Mouse (Mus musculus) liver, embryonic 13.5 days (tissue): Measurements from ENCODE around the gene Mycl. TPM values are rescaled to one million over a fixed set of nuclear protein-coding genes. Genes with fewer than 3 reads are reported as not detected.

Experiments
- ATAC-seq: fragments of 200-750 bp; cut with Nextera tagmentation; 2 replicates; pipeline ENCODE4 v1.8.0; 2017; ENCODE audit warnings: low read depth, mild to moderate bottlenecking, moderate number of reproducible peaks, moderate library complexity
- DNase-seq: peaks from one replicate; pipeline ENCODE4 v3.0.0; 2022
- H3K27ac ChIP-seq: fragments of 300-500 bp; sonication (generic); 2 replicates; pipeline ENCODE4 v1.5.1; 2015; ENCODE audit warnings: moderate library complexity, mild to moderate bottlenecking, inconsistent platforms
- H3K27me3 ChIP-seq: fragments of 300-500 bp; sonication (generic); 2 replicates; pipeline ENCODE4 v1.6.1; 2015; ENCODE audit warnings: mild to moderate bottlenecking, inconsistent platforms
- H3K36me3 ChIP-seq: fragments of 300-500 bp; sonication (generic); 2 replicates; pipeline ENCODE4 v1.6.1; 2015; ENCODE audit warnings: mild to moderate bottlenecking, inconsistent platforms
- H3K4me1 ChIP-seq: fragments of 300-500 bp; sonication (generic); replicated peaks from 2 replicates; pipeline ENCODE4 v1.6.1; 2015; ENCODE audit warnings: inconsistent platforms
- H3K4me2 ChIP-seq: fragments of 300-500 bp; sonication (generic); 2 replicates; pipeline ENCODE4 v1.6.1; 2015; ENCODE audit warnings: inconsistent platforms, mild to moderate bottlenecking, moderate library complexity
- H3K4me3 ChIP-seq: fragments of 300-500 bp; sonication (generic); replicated peaks from 2 replicates; pipeline ENCODE4 v1.5.1; 2015; ENCODE audit warnings: mild to moderate bottlenecking, inconsistent platforms
- H3K9ac ChIP-seq: fragments of 300-500 bp; sonication (generic); 2 replicates; pipeline ENCODE4 v1.6.1; 2015; ENCODE audit warnings: mild to moderate bottlenecking, inconsistent platforms
- H3K9me3 ChIP-seq: fragments of 300-500 bp; sonication (generic); replicated peaks from 2 replicates; pipeline ENCODE4 v1.6.1; 2016; ENCODE audit warnings: inconsistent platforms
- WGBS: fragments of 180-500 bp; shearing (Covaris S2); methylation state at CpG from one replicate; pipeline ENCODE4 v1.1.7; 2015; ENCODE audit not compliant: insufficient replicate concordance; 5-methylcytosine and 5-hydroxymethylcytosine counted together
- polyA plus RNA-seq: library from polyadenylated mRNA; unstranded; fragments of >200 nt; fragmentation: Nextera tagmentation; extraction: Ambion mirVana; gene quantifications from 2 replicates; pipeline ENCODE4 v1.2.1, GENCODE M21; 2015

Mycl gene
- polyA plus RNA-seq: 0.70 and 0.74 TPM in 2 replicates

GRCm38 (mm10) chr4:122995404-122996220 is at the start of gene Mycl:
TSS of gene Mycl (plus strand) at chr4:122995652.
- Histone ChIP-seq H3K4me2 (peak within 1 kb of the TSS; percentile 86), H3K9me3 (no peaks in the 10 kb centered on the region), H3K36me3 (no peaks in the 10 kb centered on the region), H3K4me1 (peaks cover 16% of the 10 kb centered on the region), H3K9ac (peak within 1 kb of the TSS; percentile 53), H3K27ac (no peak within 1 kb of the TSS), H3K27me3 (peaks cover 65% of the 10 kb centered on the region), H3K4me3 (peak within 1 kb of the TSS; percentile 63)
- DNase-seq: peak; percentile 44
- under 1% methylated on average over 61 of the region's 69 CpGs for WGBS
- peak; percentile 69 for ATAC-seq

DNA sequence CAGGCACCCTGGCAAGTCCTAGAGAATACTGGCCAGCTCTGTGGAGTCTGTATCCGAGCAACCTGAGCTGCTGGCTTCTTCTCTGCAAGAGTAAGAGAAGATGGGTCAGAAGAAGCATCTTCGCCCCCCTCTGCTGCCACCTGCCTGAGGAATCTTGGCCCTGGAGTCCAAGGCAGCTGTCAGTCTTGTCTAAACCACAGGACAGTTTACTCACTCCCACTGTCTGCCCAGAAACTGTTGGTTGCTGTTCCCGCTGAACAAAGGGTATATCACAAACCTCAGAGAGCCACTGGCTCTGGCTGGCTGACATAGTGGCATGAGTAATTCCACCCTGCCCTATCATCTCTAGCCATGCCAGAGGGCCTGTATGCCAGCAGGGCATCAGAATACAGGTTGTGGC is 48.2 kb upstream of the Mycl start:
- no peak for DNase-seq
- Histone ChIP-seq H3K4me2 (no peak overlapping the region), H3K9me3 (no peaks in the 10 kb centered on the region), H3K4me3 (no peak overlapping the region), H3K36me3 (no peaks in the 10 kb centered on the region), H3K4me1 (no peaks in the 10 kb centered on the region), H3K9ac (no peak overlapping the region), H3K27me3 (no peaks in the 10 kb centered on the region), H3K27ac (no peak overlapping the region)
- WGBS: 50% methylated on average over 3 of the region's 3 CpGs
- ATAC-seq: no peak

GRCm38 (mm10) chr4:122949096-122949495 is 46.4 kb upstream of the Mycl start:
- Histone ChIP-seq H3K4me3 (no peak overlapping the region), H3K4me1 (no peaks in the 10 kb centered on the region), H3K9me3 (no peaks in the 10 kb centered on the region), H3K4me2 (no peak overlapping the region), H3K9ac (no peak overlapping the region), H3K36me3 (no peaks in the 10 kb centered on the region), H3K27ac (no peak overlapping the region), H3K27me3 (no peaks in the 10 kb centered on the region)
- no peak for ATAC-seq
- 53% methylated on average over 8 of the region's 8 CpGs for WGBS
- DNase-seq: no peak

GRCm38 (mm10) chr4:122954680-122955411 is 40.6 kb upstream of the Mycl start:
- DNase-seq (no peak), ATAC-seq (no peak; the same call in 1 of the 2 replicates)
- 48% methylated on average over 5 of the region's 5 CpGs for WGBS
- H3K27me3 ChIP-seq: peaks cover 29% of the 10 kb centered on the region
- no peaks in the 10 kb centered on the region for H3K36me3 ChIP-seq
- peak overlapping the region; percentile 61 for H3K27ac ChIP-seq
- H3K4me2 ChIP-seq: peak overlapping the region; percentile 59
- H3K9ac ChIP-seq: 0 out of 2 replicates have a peak overlapping the region, but pooled peaks have one; percentile 7
- H3K4me3 ChIP-seq: no peak overlapping the region
- no peaks in the 10 kb centered on the region for H3K9me3 ChIP-seq
- H3K4me1 ChIP-seq: peaks cover 22% of the 10 kb centered on the region

- Histone ChIP-seq H3K4me3 (0 out of 2 replicates have a peak overlapping the region, but pooled peaks have one; percentile 16), H3K9me3 (no peaks in the 10 kb centered on the region), H3K4me1 (peaks cover 30% of the 10 kb centered on the region), H3K4me2 (peak overlapping the region; percentile 59), H3K27ac (peak overlapping the region; percentile 61), H3K9ac (peak overlapping the region; percentile 58), H3K27me3 (peaks cover 36% of the 10 kb centered on the region), H3K36me3 (no peaks in the 10 kb centered on the region)
- peak; percentile 73 for DNase-seq
- 13% methylated on average over 17 of the region's 17 CpGs for WGBS
- peak; percentile 99 for ATAC-seq
Measured at GRCm38 (mm10) chr4:122955412-122956136, 39.9 kb upstream of the Mycl start.

DNA sequence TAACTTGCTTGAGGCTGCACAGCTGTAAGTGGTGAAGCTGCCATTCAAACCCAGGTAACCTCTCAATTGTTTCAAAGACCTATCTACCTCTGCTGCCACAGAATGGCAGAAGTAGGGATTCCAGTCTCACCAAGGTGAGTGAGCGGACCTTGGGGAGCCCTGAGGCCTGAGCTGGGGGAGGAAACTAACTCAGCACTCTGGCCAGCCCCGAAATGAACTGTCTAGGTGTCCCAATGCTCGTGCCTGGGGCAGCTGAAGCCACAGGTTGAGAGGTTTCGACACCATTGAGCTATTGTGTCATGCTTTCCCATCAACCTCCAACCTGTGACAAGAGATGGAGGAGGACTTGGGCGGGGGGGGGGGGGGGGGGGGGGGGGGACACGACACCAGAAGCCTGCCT is 39.2 kb upstream of the Mycl start:
- no peaks in the 10 kb centered on the region for H3K9me3 ChIP-seq
- H3K4me3 ChIP-seq: no peak overlapping the region
- H3K4me2 ChIP-seq: no peak overlapping the region
- no peaks in the 10 kb centered on the region for H3K36me3 ChIP-seq
- no peak overlapping the region for H3K27ac ChIP-seq
- no peak for ATAC-seq
- H3K27me3 ChIP-seq: peaks cover 44% of the 10 kb centered on the region
- H3K9ac ChIP-seq: no peak overlapping the region
- WGBS: 62% methylated on average over 5 of the region's 6 CpGs
- H3K4me1 ChIP-seq: peaks cover 37% of the 10 kb centered on the region
- DNase-seq: no peak

- 75% methylated on average over 6 of the region's 6 CpGs for WGBS
- Histone ChIP-seq H3K27ac (no peak overlapping the region), H3K4me3 (no peak overlapping the region), H3K9me3 (no peaks in the 10 kb centered on the region), H3K27me3 (peaks cover 66% of the 10 kb centered on the region), H3K4me1 (peaks cover 39% of the 10 kb centered on the region), H3K9ac (no peak overlapping the region), H3K36me3 (no peaks in the 10 kb centered on the region), H3K4me2 (no peak overlapping the region)
- DNase-seq: no peak
- no peak for ATAC-seq
Measured at GRCm38 (mm10) chr4:122958491-122959031, 36.9 kb upstream of the Mycl start.

DNA sequence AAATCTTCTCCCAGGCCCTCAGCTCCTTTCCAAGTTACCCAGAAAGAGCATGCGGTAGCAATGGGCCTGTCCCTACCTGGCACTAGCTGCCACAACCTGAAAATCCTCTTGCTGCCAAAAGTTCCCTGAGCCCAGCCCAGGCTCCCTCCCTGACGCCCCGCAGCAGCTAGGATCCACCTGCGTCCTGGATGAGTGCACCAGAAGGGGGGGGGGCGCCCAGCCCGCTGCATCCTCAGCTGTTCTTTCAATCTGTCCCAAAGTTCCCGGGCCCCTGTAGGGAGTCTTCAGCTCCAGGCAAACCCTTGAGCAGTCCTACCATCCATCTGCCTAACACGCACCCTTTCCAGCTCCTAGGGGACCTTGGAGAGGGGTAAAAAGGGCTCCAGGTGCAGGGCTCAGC is 35.6 kb upstream of the Mycl start:
- H3K4me3 ChIP-seq: peak overlapping the region; percentile 52; the same call in 1 of the 2 replicates
- no peaks in the 10 kb centered on the region for H3K36me3 ChIP-seq
- 14% methylated on average over 8 of the region's 8 CpGs for WGBS
- H3K9me3 ChIP-seq: no peaks in the 10 kb centered on the region
- H3K9ac ChIP-seq: no peak overlapping the region
- DNase-seq: no peak
- H3K27me3 ChIP-seq: peaks cover 74% of the 10 kb centered on the region
- peaks cover 33% of the 10 kb centered on the region for H3K4me1 ChIP-seq
- H3K4me2 ChIP-seq: peak overlapping the region; percentile 75
- H3K27ac ChIP-seq: no peak overlapping the region
- ATAC-seq: no peak

DNA sequence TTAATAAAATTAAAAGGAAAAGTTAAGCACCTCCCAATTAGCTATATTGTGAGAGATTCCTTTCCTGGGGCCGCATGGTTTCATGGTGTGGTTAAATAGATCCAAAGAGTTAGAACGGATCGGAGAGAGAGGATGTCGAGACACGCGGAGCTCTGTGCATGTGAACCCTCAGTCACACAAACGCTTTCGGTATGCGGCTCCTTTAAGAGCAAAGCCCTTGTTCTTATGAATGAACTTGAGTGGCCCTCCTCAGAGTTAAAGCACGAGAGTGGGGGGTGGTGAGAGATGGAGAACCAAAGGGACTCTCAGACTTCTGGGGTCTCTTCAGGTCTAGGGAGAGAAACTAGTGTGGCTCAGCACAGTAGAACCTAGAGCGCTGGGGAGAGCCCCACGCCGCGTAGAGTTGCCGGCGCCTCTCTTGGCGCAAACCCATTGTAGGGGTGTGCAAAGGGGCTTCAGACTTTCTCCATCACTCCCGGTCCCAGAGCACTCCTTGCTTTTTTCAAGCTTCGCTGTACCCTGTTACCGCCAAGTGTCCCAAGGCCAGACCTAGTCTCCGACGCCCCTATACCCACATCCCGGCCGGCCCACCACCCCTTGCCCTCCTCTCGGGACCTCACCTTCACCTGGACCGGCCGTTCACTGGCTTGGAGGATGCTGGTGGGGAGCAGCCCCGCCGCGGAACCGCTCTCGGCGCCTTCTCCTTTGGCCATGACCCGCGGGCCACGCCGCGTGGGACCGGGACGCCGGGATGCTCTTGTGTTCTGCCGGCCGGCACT is 34.9 kb upstream of the Mycl start:
- Histone ChIP-seq H3K9ac (no peak overlapping the region; the same call in 1 of the 2 replicates), H3K4me1 (peaks cover 26% of the 10 kb centered on the region), H3K4me2 (peak overlapping the region; percentile 75), H3K27ac (no peak overlapping the region), H3K27me3 (peaks cover 74% of the 10 kb centered on the region), H3K4me3 (peak overlapping the region; percentile 52), H3K9me3 (no peaks in the 10 kb centered on the region), H3K36me3 (no peaks in the 10 kb centered on the region)
- WGBS: under 1% methylated on average over 43 of the region's 43 CpGs
- ATAC-seq (peak; percentile 22; the same call in 1 of the 2 replicates), DNase-seq (no peak)

- peaks cover 20% of the 10 kb centered on the region for H3K4me1 ChIP-seq
- H3K9me3 ChIP-seq: no peaks in the 10 kb centered on the region
- under 1% methylated on average over 27 of the region's 27 CpGs for WGBS
- no peak for DNase-seq
- no peak within 1 kb of the TSS; the same call in 1 of the 2 replicates for H3K9ac ChIP-seq
- peak within 1 kb of the TSS; percentile 75 for H3K4me2 ChIP-seq
- H3K27me3 ChIP-seq: peaks cover 74% of the 10 kb centered on the region
- peak; percentile 45; the same call in 1 of the 2 replicates for ATAC-seq
- peak within 1 kb of the TSS; percentile 52 for H3K4me3 ChIP-seq
- H3K36me3 ChIP-seq: no peaks in the 10 kb centered on the region
- no peak within 1 kb of the TSS for H3K27ac ChIP-seq
Measured at GRCm38 (mm10) chr4:122961100-122961567, 34.3 kb upstream of the Mycl start, which contains the start of gene Mfsd2a. TSS of gene Mfsd2a (minus strand) at chr4:122961188.
